Mouse (Mus musculus) heart, adult 2 months (tissue): Measurements from ENCODE around the gene Ube3b.

Source experiments
- CTCF ChIP-seq: fragments of 200-600 bp; IDR thresholded peaks from 2 replicates; pipeline ENCODE4 v1.8.1; 2022; ENCODE audit warnings: antibody characterized with exemption, mild to moderate bottlenecking, moderate library complexity
- EP300 ChIP-seq: fragments of 200-500 bp; IDR thresholded peaks from 2 replicates; pipeline ENCODE4 v1.6.1; 2011; ENCODE audit warnings: low read depth, low read length, control low read depth; ENCODE audit not compliant: insufficient read depth
- POLR2A ChIP-seq: fragments of 200-500 bp; IDR thresholded peaks from 2 replicates; pipeline ENCODE4 v1.6.1; 2011; ENCODE audit warnings: mild to moderate bottlenecking, low read depth, low read length, control low read depth; ENCODE audit not compliant: insufficient read depth

DNA sequence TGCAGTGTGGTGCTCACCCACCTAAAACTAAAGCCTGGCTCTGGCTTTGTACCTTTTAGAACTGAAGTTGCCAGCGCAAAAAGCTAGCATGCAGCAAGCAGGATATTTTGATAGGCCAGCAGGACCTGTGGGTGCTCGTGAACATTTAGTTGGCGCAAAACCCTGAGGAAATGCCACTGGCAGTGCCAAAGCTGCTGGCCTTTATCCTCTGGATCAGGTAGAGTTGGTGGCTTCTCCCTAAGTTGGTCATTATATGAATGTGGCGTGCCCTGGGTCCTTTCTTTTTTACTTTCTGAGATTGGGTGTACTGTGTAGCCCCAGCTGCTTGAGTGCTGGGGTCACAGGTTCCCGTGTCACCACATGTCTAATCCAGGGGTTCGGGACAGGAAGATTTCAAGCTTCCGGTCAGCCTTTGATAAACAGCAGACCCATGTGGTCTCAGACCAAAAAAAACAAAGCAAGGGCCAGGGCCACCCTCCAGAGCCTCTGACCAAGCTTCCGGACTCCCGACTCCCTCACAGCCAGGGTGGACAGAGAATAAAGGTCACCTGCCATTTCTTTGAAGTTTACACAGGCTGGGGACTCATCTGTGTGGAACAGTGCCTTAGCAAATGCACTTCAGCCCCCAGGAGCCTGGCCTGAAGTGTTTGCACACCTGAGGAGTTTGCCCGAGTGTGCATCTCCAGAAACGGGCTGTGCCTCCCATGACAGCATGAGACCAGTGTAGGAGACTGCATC is 41.3 kb downstream of the Ube3b start:
- TF ChIP-seq CTCF (no peak), POLR2A (no peak), EP300 (no peak)
